Mouse (Mus musculus): ENCODE measurements around the gene Pknox2. TPM values are rescaled to one million over a fixed set of nuclear protein-coding genes. Genes with fewer than 3 reads are reported as not detected.

Gene Pknox2
- polyA plus RNA-seq, 1 experiment = 0.72 TPM

DNA sequence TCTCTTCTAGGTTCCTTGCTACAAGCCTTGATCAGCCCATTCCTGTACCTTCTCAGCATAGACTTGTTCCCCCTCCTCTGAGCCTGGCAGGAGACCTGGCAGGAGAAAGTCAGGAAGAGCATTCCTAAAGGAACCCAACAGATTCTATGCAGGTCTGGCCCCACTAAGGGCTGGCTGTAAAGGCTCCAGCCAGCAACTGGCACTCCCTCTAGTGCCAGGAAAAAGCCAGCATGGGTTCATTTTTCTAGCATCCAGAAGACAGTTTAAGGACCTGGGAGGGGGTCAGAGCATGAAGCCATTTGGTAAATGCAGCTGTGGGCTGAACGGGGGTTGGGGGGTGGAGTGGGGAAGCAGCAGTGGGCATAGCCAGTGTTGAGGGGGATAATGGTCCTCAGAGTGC lies 185.3 kb downstream of the Pknox2 start:
- 61% methylated on average over 1 of the region's 1 CpGs for WGBS
- H3K4me3 ChIP-seq (replicated peaks; ENCODE audit: control insufficient read depth, low read depth, low read length) = no peak overlapping the region
- H3K27ac ChIP-seq (ENCODE audit: control insufficient read depth, insufficient read depth, low read depth, low read length, poor library complexity) = no peak overlapping the region
- TF ChIP-seq CTCF (IDR thresholded peaks at IDR 0.05; ENCODE audit: control insufficient read depth, insufficient read depth, low read length) (no peak), POLR2A (IDR thresholded peaks at IDR 0.05; ENCODE audit: borderline replicate concordance, control insufficient read depth, low read depth, low read length) (no peak)
- no peaks in the 10 kb centered on the region for H3K4me1 ChIP-seq (ENCODE audit: control insufficient read depth, insufficient read depth, low read length)

DNA sequence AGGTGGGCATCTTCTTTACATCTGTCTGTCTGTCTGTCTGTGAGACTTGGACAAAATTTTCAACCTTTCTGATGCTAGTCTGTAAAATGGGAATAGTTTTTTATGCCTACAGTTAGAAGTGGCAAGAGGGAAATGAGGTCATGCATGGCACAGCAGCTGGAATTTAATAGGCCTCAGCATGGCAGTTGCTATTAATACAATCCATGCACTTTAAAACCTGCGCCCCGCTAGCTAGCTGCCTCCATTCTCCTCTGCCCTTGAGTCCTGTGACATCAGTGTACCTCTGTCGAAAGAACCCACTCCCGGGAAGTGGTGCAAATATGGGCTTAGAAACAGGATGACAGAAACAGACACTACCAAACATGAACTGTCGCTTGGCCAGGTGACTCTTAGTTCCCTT lies 186.1 kb downstream of the Pknox2 start:
- no peak for TF ChIP-seq POLR2A (IDR thresholded peaks at IDR 0.05; ENCODE audit: borderline replicate concordance, control insufficient read depth, low read depth, low read length)
- TF ChIP-seq CTCF (IDR thresholded peaks at IDR 0.05; ENCODE audit: control insufficient read depth, insufficient read depth, low read length) = no peak
- no peak overlapping the region for H3K27ac ChIP-seq (ENCODE audit: control insufficient read depth, insufficient read depth, low read depth, low read length, poor library complexity)
- no peak overlapping the region for H3K4me3 ChIP-seq (replicated peaks; ENCODE audit: control insufficient read depth, low read depth, low read length)
- H3K4me1 ChIP-seq (ENCODE audit: control insufficient read depth, insufficient read depth, low read length) = no peaks in the 10 kb centered on the region
- WGBS = 83% methylated on average over 5 of the region's 5 CpGs

- Histone ChIP-seq H3K27ac (ENCODE audit: control insufficient read depth, insufficient read depth, low read depth, low read length, poor library complexity) (no peak overlapping the region), H3K4me3 (replicated peaks; ENCODE audit: control insufficient read depth, low read depth, low read length) (no peak overlapping the region), H3K4me1 (ENCODE audit: control insufficient read depth, insufficient read depth, low read length) (no peaks in the 10 kb centered on the region)
- 58% methylated on average over 2 of the region's 2 CpGs for WGBS
- no peak for TF ChIP-seq POLR2A (IDR thresholded peaks at IDR 0.05; ENCODE audit: borderline replicate concordance, control insufficient read depth, low read depth, low read length)
- no peak for TF ChIP-seq CTCF (IDR thresholded peaks at IDR 0.05; ENCODE audit: control insufficient read depth, insufficient read depth, low read length)
Measured at GRCm38 (mm10) chr9:36951133-36951484, 196.1 kb downstream of the Pknox2 start.

GRCm38 (mm10) chr9:36950271-36951132 lies 196.7 kb downstream of the Pknox2 start:
- Histone ChIP-seq H3K4me3 (replicated peaks; ENCODE audit: control insufficient read depth, low read depth, low read length) (no peak overlapping the region), H3K27ac (ENCODE audit: control insufficient read depth, insufficient read depth, low read depth, low read length, poor library complexity) (no peak overlapping the region), H3K4me1 (ENCODE audit: control insufficient read depth, insufficient read depth, low read length) (no peaks in the 10 kb centered on the region)
- 45% methylated on average over 14 of the region's 14 CpGs for WGBS
- TF ChIP-seq CTCF (IDR thresholded peaks at IDR 0.05; ENCODE audit: control insufficient read depth, insufficient read depth, low read length) (no peak), POLR2A (IDR thresholded peaks at IDR 0.05; ENCODE audit: borderline replicate concordance, control insufficient read depth, low read depth, low read length) (no peak)

DNA sequence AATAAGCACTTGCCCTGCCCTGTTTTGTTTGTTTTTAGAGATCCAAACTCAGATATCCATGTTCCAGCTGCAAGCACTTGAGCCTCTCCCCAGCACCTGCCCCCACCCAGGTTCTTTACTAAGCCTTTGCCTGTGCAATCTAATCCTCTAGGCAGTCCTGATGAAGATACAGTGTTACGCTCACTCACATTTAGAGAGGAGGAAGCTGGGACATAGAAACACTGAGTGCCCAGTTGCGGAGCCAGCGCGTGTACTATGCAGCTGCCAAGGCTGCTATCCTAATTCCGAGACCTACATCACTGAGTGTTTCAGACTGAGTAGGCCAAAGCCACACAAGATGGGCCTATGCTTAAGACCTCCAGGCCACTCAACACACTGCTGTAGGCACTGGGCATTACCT lies 199.0 kb downstream of the Pknox2 start:
- no peak for TF ChIP-seq POLR2A (IDR thresholded peaks at IDR 0.05; ENCODE audit: borderline replicate concordance, control insufficient read depth, low read depth, low read length)
- TF ChIP-seq CTCF (IDR thresholded peaks at IDR 0.05; ENCODE audit: control insufficient read depth, insufficient read depth, low read length) = no peak
- H3K4me3 ChIP-seq (replicated peaks; ENCODE audit: control insufficient read depth, low read depth, low read length) = no peak overlapping the region
- no peaks in the 10 kb centered on the region for H3K4me1 ChIP-seq (ENCODE audit: control insufficient read depth, insufficient read depth, low read length)
- H3K27ac ChIP-seq (ENCODE audit: control insufficient read depth, insufficient read depth, low read depth, low read length, poor library complexity) = no peak overlapping the region
- WGBS = 89% methylated on average over 5 of the region's 5 CpGs

DNA sequence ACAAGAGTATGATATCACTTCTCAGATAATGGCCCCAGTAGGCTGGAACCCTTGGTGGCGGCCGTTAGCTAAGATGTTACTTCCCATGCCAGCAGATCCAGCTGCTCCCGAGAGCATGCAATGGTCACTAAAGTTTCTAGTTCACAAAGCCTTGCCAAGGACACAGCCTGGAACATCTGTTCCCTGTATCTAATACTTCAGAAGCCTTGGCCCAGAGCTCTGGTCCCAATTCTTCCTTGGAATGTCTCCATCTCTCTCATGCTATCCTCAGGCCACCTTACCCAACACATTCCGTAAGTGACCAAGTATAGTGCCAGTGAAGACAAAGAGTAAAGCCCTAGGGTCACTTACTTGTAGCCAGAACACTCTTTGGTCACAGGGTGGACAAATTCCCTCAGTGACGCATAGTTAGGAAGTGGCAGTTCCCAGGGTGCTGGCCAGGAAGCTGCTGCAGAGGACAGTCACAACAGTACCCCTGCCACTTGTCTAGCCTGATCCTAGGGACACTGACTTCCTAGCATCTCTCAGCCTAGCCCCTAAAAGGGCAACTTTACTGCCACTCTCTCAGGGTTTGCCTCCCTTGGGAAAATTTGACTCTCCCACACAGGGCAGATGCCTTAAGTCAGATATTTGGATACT lies 200.0 kb downstream of the Pknox2 start:
- no peak overlapping the region for H3K4me3 ChIP-seq (replicated peaks; ENCODE audit: control insufficient read depth, low read depth, low read length)
- H3K27ac ChIP-seq (ENCODE audit: control insufficient read depth, insufficient read depth, low read depth, low read length, poor library complexity) = no peak overlapping the region
- no peaks in the 10 kb centered on the region for H3K4me1 ChIP-seq (ENCODE audit: control insufficient read depth, insufficient read depth, low read length)
- WGBS = 87% methylated on average over 5 of the region's 5 CpGs
- TF ChIP-seq CTCF (IDR thresholded peaks at IDR 0.05; ENCODE audit: control insufficient read depth, insufficient read depth, low read length) = no peak
- no peak for TF ChIP-seq POLR2A (IDR thresholded peaks at IDR 0.05; ENCODE audit: borderline replicate concordance, control insufficient read depth, low read depth, low read length)

DNA sequence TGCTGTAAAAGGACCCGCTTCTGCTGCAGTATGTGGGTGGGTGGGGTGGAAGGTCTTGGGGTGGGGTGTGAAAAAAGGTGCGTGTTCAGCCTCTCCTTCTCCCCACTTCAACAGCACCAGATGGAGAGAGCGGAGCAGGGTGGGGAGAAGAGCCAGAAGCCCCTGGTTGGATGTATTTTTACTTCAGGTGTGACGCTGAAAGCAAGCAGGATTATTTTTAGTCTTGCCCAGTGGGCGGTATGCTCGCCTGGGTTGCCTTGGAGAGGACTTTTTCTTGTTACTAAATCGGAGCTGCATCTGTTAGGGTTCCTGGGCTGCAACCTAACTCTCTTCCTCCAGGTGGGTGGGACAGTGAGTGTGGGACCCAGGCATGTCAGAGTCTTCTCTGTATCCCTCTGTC lies 202.4 kb downstream of the Pknox2 start:
- 70% methylated on average over 7 of the region's 7 CpGs for WGBS
- TF ChIP-seq CTCF (IDR thresholded peaks at IDR 0.05; ENCODE audit: control insufficient read depth, insufficient read depth, low read length) (no peak), POLR2A (IDR thresholded peaks at IDR 0.05; ENCODE audit: borderline replicate concordance, control insufficient read depth, low read depth, low read length) (no peak)
- H3K27ac ChIP-seq (ENCODE audit: control insufficient read depth, insufficient read depth, low read depth, low read length, poor library complexity) = no peak overlapping the region
- H3K4me1 ChIP-seq (ENCODE audit: control insufficient read depth, insufficient read depth, low read length) = no peaks in the 10 kb centered on the region
- H3K4me3 ChIP-seq (replicated peaks; ENCODE audit: control insufficient read depth, low read depth, low read length) = no peak overlapping the region

DNA sequence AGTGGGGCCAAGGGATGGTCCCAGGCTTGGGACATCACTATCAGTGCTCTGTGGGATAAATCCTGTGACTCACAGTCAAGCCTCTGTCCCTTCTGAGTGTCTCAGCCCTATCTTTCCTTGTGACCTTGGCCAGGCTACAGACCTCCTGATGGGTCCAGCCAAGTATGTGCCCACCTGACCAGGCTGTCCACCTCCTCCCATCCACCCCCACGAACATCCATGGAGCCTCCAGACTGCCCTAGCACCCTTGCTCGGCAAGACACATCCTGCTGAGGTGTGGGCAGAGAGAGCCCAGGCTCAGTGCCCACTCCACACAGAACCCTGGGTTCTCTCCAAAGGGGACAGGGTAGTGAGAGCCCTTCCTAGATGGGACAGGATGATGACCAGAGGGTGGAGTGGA lies 204.6 kb downstream of the Pknox2 start:
- Histone ChIP-seq H3K4me3 (replicated peaks; ENCODE audit: control insufficient read depth, low read depth, low read length) (no peak overlapping the region), H3K4me1 (ENCODE audit: control insufficient read depth, insufficient read depth, low read length) (no peaks in the 10 kb centered on the region), H3K27ac (ENCODE audit: control insufficient read depth, insufficient read depth, low read depth, low read length, poor library complexity) (no peak overlapping the region)
- 70% methylated on average over 2 of the region's 2 CpGs for WGBS
- TF ChIP-seq POLR2A (IDR thresholded peaks at IDR 0.05; ENCODE audit: borderline replicate concordance, control insufficient read depth, low read depth, low read length) (no peak), CTCF (IDR thresholded peaks at IDR 0.05; ENCODE audit: control insufficient read depth, insufficient read depth, low read length) (no peak)

All from bone marrow, adult 2 months (tissue).